Mouse (Mus musculus) left cerebral cortex, adult 9 months (tissue): ENCODE measurements around the gene Sirt4.
"Not testable (repeated sequence)": the region's sequence is repeated elsewhere in the genome, so short reads cannot be mapped to it uniquely, and the experiment has no call there.

Experiments
- DNase-seq, 2 experiments: peaks; one replicate each; pipeline ENCODE4 v3.0.0; 2022; ENCODE audit warnings: low spot score in 2 of 2

Sirt4 gene

DNA sequence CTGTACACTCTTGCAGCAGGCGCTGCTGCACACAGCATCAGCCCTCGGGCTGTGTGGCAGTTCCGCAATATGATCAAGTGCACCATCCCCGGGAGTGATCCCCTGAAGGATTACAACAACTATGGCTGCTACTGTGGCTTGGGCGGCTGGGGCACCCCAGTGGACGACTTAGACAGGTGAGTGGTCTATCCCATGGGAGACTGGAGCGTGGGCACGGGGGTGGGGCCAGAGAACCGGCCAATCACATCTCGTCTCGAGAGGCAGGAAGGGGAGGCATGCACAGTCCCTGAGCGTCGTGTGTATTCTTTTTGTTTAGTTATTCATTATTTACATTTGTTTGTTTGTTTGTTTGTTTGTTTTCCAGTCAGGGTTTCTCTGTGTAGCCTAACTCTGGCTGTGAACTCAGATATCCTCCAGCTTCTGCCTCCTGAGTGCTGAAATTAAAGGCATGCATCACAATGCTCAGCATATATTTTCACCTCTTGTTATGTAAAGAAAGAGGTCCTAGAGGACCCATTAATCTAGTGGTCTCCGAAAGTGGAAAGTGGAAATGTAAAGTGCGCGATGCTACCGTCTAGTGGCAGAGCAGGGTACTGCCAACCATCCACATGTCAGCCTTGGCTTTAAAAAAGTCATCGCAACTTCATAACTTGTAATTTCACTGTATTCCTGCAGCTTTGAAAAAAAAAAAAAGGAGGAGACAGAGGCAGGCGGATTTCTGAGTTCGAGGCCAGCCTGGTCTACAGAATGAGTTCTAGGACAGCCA lies 13.6 kb downstream of the Sirt4 start:
- DNase-seq = peak in 1 of 2 experiments; percentile 45

DNA sequence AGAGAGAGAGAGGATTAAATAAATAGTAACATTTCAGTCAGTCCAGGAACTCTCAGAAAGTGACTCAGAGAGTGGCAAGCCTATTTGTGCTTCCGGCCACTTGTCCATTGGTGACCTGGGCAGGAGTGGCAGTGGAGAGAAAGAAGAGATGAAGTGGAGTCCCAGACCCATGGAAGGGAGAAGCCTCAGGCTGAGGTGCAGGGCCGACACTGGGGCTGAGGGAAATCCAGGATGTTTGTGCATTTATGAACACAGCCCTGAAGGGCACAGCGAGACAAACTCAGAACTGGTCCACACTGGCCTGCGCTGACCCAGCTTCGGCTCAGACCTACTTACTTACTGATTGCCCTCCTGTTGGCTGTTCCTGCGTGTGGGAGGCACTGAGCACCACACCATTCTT lies 14.7 kb downstream of the Sirt4 start:
- no peak for DNase-seq

DNA sequence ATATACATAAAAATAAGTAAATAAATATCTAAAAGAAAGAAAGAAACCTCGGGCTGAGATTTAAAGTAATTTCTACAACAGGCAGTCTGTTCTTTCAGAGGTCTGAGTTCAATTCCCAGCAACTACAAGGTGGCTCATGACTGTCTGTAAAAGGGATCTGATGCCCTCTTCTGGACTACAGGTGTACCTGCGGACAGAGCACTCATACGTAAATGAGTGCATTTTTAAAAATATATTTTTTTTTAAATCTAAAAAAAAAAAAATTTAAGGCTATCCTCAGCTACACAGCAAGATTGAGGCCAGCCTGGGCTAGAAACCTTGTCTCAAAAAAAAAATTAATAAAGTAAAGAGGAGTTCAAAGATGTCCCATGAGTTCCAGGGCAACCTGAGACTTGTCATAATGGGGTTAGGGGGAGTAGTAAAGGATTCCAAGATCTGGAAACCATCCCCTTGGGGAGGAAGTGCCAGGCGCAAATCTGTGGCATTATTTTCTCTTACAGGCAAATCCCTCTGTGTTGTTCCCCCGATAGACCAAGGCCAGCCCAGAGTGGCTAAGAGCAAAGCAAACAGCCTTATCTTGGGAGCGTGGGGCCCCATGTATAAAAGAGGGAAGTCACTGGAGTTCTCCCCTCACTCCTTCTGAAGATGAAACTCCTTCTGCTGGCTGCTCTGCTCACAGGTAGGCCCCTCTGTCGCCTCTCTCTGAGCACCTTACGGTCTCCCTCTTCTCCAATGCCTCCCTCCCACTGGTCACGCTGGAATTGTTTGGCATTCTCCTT lies 18.7 kb downstream of the Sirt4 start, which contains the start of gene Pla2g1b:
TSS of gene Pla2g1b (plus strand) at position 621 of the 779 bp plus-strand sequence.
- DNase-seq = no peak

DNA sequence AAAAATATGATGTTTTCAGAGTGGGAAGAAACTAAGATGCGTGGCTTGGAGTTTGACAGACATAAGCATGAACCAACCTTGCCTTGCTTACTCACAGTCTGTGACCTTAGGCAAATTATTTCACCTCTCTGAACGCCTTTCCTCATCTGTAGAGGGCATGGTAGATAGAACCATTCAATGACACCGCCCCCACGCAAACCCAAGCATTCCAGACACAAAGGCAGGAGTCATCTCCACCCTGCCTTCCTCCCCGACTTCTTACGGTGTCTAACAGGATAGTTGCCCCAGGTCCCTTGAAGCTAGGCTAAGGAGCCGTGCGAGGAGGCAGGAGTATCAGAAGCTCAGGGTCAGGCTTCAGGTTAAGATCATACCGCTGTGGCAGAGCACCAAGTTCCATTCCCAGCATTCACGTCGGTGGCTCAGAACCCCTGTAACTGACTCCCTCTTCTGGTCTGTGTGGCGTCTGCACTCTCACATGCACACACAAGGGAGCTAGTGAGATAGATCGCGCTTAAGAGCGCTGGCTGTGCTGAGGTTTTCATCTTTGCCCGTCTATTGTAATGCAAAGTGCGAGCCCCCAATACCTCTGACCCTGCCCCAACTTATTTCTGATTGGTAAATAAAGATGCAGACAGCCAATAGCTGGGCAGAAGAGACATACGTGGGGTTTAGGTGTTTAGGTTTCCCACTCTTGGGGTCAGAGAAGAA lies 20.0 kb downstream of the Sirt4 start:
- no peak for DNase-seq

DNA sequence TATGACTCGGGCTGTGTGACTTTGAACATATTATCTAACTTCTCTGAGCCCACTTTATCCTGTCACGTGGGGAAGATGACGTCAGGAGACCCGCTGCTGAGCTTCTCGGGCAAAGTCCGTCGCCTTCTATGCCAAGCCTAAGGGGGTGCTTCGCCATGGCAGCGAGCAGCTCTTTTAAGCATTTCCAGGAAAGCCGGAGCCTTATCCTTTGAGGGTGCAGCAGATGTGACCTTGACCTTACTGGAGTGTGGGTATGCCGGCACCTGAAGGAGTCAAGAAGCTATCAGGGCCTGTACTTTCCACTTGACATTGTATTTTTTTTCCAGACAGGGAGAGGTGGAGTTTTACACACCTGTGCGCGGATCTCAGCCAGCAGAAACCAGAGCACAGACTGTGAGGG lies 25.6 kb downstream of the Sirt4 start:
- no peak for DNase-seq

DNA sequence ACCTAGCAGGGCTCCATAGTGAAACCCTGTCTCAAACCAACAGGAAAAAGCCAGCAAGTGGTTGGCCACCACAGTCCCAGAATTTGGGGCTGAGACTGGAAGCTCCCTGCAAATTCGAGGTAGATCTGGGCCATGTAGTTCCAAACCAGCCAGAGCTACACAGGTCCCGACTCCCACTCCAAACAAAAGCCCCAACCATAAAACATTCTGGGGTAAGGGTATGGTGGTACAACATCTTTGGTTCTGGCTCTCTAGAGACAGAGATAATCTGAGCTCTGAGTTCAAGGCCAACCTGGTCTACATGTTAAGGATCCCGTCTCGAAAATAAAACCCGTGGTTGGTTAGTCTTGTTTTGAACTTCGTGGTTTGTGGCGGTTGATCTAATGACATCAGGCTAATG lies 28.7 kb downstream of the Sirt4 start:
- no peak for DNase-seq

DNA sequence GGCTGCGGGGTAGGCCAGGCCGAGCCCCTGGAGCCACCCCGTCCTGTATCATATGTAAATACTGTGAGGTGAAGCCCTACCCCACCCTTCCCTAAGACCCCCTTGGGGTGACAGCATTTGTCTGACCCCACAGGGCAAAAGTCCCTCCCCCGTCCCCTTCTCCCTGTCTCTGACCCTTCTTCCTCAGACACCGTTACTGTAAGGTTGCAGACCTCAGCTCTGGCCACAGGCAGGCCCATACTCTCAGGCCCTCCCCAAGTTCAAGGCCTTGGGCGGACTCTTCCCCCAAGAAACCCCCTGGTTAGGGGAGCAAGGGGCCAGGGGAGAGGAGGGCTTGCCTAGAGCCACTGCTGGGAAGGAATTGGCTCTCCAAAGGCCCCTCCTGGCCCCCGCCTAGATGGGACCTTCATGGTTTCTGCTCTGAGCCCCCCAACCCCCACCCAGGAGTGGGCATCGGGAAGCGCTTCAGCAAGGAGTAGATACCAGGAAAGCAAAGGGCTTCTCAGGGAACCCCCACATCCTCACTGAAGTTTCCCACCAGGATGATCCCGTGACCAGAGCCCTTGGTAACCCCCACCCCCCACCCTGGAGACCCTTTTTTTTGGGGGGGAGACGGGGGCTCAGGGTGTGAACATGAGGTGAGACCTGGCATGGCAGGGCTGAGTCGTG lies 30.0 kb downstream of the Sirt4 start:
- no peak for DNase-seq

DNA sequence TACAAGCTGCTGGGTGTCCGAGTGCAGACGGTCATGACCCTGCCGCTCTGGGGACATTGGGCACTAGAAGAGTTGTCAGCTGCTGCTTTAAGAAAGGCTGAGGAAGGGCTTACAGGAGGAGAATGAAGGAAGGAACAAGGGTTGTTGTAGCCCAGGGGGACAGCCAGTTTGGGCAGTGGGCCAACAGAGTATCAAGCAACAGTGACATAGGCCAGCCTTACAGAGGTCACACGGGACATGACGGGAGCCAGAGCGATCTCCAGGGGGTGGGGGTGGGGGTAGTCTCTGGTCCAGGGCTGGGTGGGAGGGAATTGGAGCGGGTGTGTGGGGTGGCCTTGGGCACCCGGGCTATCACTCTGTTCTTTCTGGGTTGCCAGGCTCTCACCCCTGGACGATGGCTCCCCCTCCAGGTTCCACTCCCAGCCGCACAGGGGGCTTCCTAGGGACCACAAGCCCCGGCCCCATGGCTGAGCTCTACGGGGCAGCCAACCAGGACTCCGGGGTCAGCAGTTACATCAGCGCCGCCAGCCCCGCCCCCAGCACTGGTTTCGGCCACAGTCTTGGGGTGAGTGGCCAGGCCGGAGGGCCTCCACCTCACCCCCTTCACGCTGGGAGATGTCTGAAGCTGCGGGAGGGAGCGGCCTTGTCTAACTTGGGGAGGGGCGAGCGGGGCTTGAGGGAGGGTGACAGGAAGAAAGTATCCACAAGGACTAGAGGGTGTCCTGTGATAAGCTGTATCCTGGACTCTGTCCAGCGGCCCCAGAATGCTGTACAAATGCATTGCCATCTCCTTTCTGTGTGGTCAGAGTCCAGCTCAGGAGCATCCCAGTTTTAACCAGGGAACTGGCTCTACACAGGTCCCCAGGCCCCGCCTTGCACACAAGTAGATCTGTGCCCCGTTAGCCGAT lies 33.9 kb downstream of the Sirt4 start:
- no peak for DNase-seq

DNA sequence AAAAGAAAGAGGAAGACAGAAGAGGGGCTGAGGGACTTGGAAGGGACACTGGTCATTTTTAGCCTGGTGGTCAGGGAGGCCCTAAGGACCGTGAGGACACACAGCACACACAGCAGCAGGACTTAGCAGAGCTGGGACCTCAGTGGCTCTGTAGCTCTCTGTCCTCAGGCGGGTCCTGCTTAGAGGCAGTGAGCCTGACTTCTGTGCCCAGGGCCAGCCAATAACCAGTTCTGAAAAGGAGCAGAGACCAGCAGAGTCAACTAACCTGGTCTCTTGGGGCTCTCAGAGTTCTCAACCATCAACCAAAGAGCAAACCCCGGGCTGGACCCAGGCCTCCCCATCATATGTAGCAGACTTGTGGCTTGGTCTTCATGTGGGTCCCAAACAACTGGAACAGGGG lies 35.3 kb downstream of the Sirt4 start:
- no peak for DNase-seq

DNA sequence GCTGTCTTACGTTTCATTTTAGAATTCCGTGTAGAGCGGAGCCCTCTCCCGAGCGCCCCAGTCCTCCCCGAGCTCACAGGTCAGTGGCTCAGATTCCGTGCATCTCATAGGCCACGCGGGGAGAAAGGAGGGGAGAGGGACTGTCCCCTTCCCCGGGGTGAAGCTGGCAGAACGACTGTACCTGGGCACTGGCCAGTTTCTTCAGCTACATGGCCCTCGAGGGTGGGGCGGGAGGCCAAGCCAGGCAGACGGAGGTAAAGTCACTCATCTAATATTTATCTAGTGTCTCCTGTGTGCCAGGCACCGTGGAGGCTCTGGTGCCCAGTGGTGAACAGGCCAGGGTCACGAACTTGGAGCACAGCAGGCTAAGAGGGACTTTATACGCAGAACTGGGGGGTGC lies 37.4 kb downstream of the Sirt4 start:
- no peak for DNase-seq

DNA sequence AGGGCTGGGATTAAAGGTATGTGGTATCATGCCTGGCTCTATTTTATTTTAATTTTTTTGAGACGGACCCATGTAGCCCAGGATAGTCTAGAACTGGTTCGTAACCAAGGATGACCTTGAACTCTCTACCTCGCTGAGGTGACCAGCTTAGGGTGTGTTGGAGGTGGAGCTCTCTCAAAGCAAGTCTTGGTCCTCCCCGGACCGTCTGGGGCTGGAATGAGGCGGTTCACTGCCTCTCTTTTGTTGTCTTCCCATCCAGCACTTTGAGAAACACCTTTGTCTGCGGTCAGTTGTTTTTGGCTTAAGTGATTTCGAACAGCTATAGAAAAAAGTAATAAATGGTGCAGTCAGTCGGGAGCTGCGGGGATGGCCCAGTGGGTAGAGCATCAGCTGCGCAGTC lies 40.4 kb downstream of the Sirt4 start:
- no peak for DNase-seq

DNA sequence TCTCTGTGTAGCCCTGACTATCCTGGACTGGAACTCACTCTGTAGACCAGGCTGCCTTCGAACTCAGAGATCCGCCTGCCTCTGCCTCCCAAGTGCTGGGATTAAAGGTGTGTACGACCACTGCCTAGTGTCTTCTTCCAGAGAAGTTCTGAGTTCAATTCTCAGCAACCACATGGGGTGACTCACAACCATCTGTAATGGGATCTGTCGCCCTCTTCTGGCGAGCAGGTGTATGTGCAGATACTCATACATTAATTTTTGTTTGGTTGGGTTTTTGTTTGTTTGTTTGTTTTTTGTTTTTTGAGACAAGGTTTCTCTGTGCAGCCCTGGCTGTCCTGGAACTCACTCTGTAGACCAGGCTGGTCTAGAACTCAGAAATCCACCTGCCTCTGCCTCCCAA lies 41.9 kb downstream of the Sirt4 start:
- DNase-seq = not testable (repeated sequence)

DNA sequence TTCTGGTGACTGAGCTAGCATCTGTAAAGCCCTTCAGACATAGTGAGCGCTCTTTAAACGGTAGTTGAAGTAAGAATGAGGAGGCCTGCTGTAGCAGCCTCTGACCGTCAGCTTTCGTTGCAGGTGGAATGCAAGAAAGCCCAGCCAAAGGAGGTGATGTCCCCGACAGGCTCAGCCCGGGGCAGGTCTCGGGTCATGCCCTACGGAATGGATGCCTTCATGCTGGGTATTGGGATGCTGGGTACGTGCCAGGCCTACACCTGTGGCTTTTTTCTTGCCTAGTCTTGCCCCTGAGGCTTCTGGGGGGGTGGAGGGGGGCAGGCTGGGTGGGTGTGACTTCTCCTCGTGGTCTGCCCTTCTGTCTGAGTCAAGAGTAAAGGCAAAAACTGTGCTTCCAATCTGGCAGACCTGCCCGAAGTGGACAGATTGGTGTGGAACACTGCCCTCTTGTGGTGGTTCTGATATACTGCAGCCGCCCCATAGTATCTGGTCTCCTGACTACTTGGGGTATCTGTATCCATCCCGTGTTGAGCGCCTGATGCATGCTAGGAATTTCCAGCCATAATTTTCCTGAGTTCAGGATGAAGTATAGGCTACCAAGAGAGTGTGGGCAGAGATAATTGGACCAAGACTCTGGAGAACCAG lies 43.2 kb downstream of the Sirt4 start:
- peak; percentile 31 to 86 for DNase-seq

DNA sequence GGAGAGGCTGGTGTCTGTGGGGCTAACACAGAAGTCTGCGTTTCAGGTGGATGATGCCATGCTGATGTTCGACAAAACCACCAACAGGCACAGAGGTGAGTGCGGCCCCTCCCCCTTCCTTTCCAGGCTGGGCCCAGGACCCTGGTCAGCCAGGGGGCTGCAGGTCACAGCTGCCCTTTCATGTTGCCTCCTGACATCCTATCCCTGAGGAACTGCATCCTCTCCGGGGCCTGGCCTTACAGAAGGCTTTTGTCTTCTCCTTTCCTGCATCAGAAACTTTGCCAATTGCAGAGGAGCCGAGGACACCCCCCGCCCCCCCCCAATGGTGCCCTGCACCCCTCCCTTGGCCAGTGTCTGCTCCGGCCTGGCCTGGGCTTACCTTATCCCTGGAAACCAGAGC lies 45.9 kb downstream of the Sirt4 start:
- DNase-seq = no peak

DNA sequence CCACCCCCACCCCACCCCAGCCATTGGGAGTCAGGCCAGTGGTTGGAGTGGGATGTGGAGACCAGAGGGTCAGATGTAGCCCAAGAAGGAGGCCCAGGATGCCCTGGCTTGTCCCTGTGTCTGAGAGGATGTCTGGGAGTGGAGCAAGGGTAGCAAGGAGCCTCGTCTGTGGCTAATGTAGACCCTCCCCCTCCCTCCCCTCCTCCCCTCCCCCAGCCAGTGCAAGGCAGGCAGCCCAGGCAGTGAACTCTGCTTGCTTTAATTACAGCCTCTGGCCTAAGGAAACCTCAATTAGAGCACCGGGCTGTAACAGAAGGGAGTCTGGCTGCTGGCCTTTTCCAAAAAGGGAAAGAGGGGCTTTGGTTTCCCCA lies 46.6 kb downstream of the Sirt4 start:
- no peak for DNase-seq

DNA sequence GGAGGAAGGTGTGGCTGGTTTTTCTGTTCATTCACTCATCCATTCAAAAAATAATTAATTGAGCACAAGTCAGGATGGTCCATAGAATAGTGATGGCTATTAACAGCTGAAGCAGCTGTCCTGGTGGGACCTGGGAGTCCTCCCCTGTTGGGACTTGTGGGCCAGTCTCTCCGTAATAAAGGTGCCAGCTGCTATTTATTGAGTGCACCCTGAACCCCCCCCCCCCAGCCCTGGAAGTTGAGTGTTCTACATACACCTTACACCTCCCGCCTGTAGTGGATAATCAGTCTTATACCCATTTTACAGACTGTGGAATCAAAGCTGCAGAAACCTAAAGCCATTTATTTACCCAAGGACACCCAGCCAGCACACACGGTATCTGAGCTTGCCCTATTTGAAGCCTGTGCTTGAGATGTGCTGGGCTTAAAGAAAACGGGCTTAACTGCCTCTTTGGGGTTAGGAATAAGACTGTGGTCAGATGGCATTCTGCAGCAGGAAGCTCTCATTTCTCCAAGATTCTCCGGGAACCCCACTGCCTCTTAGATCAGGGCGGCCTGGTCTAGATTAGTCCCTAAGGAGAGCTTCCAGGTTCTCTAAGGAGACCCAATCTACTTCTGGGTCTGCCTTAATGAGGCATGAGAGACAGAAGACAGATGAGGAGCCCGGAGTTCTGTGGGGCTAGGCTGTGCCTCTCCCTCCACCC lies 47.1 kb downstream of the Sirt4 start:
- DNase-seq = no peak

DNA sequence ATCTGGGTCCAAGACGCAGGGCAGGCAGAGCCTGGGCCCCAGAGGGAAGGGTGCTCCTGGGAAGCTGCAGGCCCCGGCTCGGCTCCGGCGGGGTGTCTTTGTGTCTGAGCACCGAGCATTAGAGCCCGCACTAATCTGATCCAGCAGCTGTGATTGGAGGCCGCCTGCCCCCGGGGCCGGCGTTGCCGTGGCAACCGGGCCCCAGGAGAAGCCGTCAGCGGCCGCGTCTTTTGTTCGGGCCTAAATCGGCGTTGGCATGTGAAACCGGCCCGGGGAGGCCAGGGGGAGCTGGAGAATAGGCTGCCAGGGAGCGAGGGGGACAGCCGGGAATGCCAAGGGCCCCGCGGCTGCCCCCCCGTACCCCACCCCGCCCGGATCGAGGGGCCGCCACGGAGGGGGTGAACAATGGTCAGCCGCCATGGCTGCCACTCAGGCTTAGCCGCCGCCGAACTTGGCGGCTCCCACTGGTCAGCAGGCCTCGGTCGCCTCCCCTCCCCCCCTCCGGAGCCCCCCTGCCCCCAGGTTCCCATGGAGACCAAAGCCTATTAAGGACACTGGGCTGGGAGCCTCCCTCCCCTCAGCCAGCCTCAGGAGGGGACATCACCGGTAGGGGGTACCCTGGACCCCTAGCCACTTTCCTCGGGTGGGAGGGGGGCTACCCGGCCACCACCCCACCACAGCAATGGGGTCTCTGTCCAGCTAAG lies 48.0 kb downstream of the Sirt4 start:
- DNase-seq = peak; percentile 84 to 89

DNA sequence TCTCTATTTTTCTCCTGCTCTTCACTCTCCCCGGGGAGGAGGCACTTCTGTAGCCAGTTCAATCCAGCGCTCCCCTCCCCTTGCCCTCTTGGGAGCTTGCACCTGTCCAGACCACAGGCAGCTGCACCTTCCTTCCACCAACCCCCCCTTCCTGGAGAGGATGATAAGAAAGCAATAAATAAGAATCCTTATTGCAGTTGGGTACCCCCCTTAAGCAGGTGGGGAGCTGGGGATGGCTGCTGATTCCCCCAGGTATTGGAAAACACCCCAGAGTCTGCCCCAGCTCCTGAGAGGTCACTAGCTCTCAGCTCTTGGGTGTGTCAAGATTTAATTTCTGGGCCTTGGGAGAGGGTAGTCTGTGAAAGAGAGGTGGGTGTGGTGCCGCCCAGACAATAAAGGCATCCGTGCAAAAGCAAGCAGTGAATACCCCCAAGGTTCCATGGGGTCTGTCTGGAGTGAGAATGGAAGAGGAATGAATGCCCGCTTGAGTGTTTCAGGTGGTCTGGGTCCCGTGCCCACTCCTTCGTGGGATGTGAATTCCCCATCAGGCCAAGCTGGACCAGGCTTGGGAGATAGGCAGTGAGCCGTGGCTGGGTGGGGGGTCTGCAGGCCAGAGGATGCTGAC lies 48.7 kb downstream of the Sirt4 start:
- no peak for DNase-seq
